Mouse (Mus musculus) thymus, adult 2 months (tissue): ENCODE measurements around the gene Dixdc1.

Source experiments
- CTCF ChIP-seq: fragments of 200-500 bp; IDR thresholded peaks from 2 replicates; pipeline ENCODE4 v1.5.1; 2012; ENCODE audit warnings: mild to moderate bottlenecking, control low read depth, low read length, moderate library complexity, borderline replicate concordance; ENCODE audit not compliant: control insufficient read depth, poor library complexity, insufficient read depth; ENCODE audit errors: extremely low read depth
- POLR2A ChIP-seq: fragments of 200-500 bp; IDR thresholded peaks from 2 replicates; pipeline ENCODE4 v1.6.1; 2012; ENCODE audit warnings: mild to moderate bottlenecking, low read length, control low read depth, moderate library complexity; ENCODE audit not compliant: control insufficient read depth, poor library complexity, insufficient read depth; ENCODE audit errors: extremely low read depth

GRCm38 (mm10) chr9:50725921-50726590 is 13.3 kb downstream of the Dixdc1 start:
- TF ChIP-seq POLR2A: no peak
- TF ChIP-seq CTCF: no peak
